Mouse (Mus musculus): ENCODE measurements around the gene Vpreb3. TPM values are rescaled to one million over a fixed set of nuclear protein-coding genes. Genes with fewer than 3 reads are reported as not detected.

Vpreb3 gene
- 24.5 and 38.1 TPM in 2 replicates for polyA plus RNA-seq (2012; rRNA removed)

GRCm38 (mm10) chr10:75942736-75943477 is at the start of gene Vpreb3:
TSS of gene Vpreb3 (plus strand) at chr10:75943057.

GRCm38 (mm10) chr10:75893089-75893750 is 49.6 kb upstream of the Vpreb3 start, which contains the start of gene Derl3:
TSS of gene Derl3 (plus strand) at chr10:75893413.

GRCm38 (mm10) chr10:75921026-75921725 is 21.7 kb upstream of the Vpreb3 start, which contains the start of gene Smarcb1:
TSS of gene Smarcb1 (minus strand) at chr10:75921617.

GRCm38 (mm10) chr10:75932891-75933290 is 10.0 kb upstream of the Vpreb3 start, which contains the start of gene Chchd10:
TSS of gene Chchd10 (plus strand) at chr10:75933130.

GRCm38 (mm10) chr10:75935680-75936541 is 6.9 kb upstream of the Vpreb3 start, which contains the start of gene Mmp11:
TSS of gene Mmp11 (minus strand) at chr10:75936496.

GRCm38 (mm10) chr10:75940520-75940919 is 2.3 kb upstream of the Vpreb3 start, which contains the start of gene Gm867:
TSS of gene Gm867 (minus strand) at chr10:75940672.

GRCm38 (mm10) chr10:75954381-75954811 is 11.5 kb downstream of the Vpreb3 start, which contains the start of gene Gm5134:
TSS of gene Gm5134 (plus strand) at chr10:75954514.

Other genes with a start within 250 kb of the Vpreb3 start
- 9.1 and 10.2 TPM in 2 replicates for gene Cabin1, start 178.7 kb upstream of the Vpreb3 start, polyA plus RNA-seq (2012; rRNA removed)
- gene Ddt, start 169.6 kb upstream of the Vpreb3 start, polyA plus RNA-seq (2012; rRNA removed): 364 and 391 TPM in 2 replicates
- gene Gm20441, start 162.1 kb upstream of the Vpreb3 start, polyA plus RNA-seq (2012; rRNA removed): 0.07 TPM in 1 of 2 replicates, not detected in the other
- gene Gstt3, start 161.6 kb upstream of the Vpreb3 start, polyA plus RNA-seq (2012; rRNA removed): 14.6 and 18.6 TPM in 2 replicates
- 287 and 357 TPM in 2 replicates for gene Gstt1, start 144.5 kb upstream of the Vpreb3 start, polyA plus RNA-seq (2012; rRNA removed)
- 0.05 TPM in 1 of 2 replicates, not detected in the other for gene Gstt4, start 120.5 kb upstream of the Vpreb3 start, polyA plus RNA-seq (2012; rRNA removed)
- gene Gstt2, start 105.6 kb upstream of the Vpreb3 start, polyA plus RNA-seq (2012; rRNA removed): 83.1 and 102 TPM in 2 replicates
- gene Mif, start 82.8 kb upstream of the Vpreb3 start, polyA plus RNA-seq (2012; rRNA removed): 1,404 and 1,705 TPM in 2 replicates
- 0.78 and 1.6 TPM in 2 replicates for gene Derl3, start 49.6 kb upstream of the Vpreb3 start, polyA plus RNA-seq (2012; rRNA removed)
- gene Smarcb1, start 21.4 kb upstream of the Vpreb3 start, polyA plus RNA-seq (2012; rRNA removed): 16.7 and 17.9 TPM in 2 replicates
- 218 and 226 TPM in 2 replicates for gene Chchd10, start 9.9 kb upstream of the Vpreb3 start, polyA plus RNA-seq (2012; rRNA removed)
- 1.7 and 2.3 TPM in 2 replicates for gene Mmp11, start 6.6 kb upstream of the Vpreb3 start, polyA plus RNA-seq (2012; rRNA removed)
- gene Gm867, start 2.4 kb upstream of the Vpreb3 start, polyA plus RNA-seq (2012; rRNA removed): 13.6 and 15.6 TPM in 2 replicates
- gene Gm5134, start 11.5 kb downstream of the Vpreb3 start, polyA plus RNA-seq (2012; rRNA removed): 0.23 and 0.24 TPM in 2 replicates
- gene Zfp280b, start 89.6 kb downstream of the Vpreb3 start, polyA plus RNA-seq (2012; rRNA removed): 5.5 and 5.6 TPM in 2 replicates
- 0.01 TPM in 1 of 2 replicates, not detected in the other for gene Slc5a4b, start 167.9 kb downstream of the Vpreb3 start, polyA plus RNA-seq (2012; rRNA removed)
- 0.01 and 0.04 TPM in 2 replicates for gene Slc5a4a, start 204.4 kb downstream of the Vpreb3 start, polyA plus RNA-seq (2012; rRNA removed)